Mouse (Mus musculus) cortical plate, adult 2 months (tissue): ENCODE results near the gene Mgat5.

Experiments used
- CTCF ChIP-seq: fragments of 200-500 bp; IDR thresholded peaks from 2 replicates; pipeline ENCODE4 v1.5.1; 2011; ENCODE audit warnings: mild to moderate bottlenecking, control low read depth, low read length; ENCODE audit not compliant: insufficient read depth; ENCODE audit errors: extremely low read depth
- POLR2A ChIP-seq: fragments of 200-500 bp; IDR thresholded peaks from 2 replicates; pipeline ENCODE4 v1.6.1; 2011; ENCODE audit warnings: mild to moderate bottlenecking, low read length, control low read depth; ENCODE audit not compliant: insufficient read depth; ENCODE audit errors: extremely low read depth

DNA sequence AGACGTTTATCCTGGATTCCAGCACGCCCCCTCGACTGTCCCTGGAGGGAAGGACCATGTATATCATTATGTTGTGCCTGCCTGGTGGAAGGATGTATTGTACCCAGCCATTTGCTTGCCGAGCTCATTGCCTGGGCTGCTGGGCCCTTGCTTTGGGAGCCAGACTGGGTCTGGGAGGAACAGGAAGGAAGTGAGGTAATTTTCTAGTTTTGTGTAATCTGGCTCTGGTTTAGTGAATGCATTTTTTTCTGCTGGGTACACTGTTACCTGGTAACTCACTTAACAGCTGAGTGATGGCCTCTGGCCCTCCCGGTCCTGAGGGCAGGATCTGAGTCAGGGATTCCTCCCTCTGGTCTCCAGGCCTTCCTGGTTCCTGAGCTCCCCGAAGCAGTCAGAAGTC lies 35.1 kb downstream of the Mgat5 start:
- no peak for TF ChIP-seq POLR2A
- TF ChIP-seq CTCF, result no peak
